15 mouse cellular contexts compared by ENCODE assay signal in the genomic region with DNA sequence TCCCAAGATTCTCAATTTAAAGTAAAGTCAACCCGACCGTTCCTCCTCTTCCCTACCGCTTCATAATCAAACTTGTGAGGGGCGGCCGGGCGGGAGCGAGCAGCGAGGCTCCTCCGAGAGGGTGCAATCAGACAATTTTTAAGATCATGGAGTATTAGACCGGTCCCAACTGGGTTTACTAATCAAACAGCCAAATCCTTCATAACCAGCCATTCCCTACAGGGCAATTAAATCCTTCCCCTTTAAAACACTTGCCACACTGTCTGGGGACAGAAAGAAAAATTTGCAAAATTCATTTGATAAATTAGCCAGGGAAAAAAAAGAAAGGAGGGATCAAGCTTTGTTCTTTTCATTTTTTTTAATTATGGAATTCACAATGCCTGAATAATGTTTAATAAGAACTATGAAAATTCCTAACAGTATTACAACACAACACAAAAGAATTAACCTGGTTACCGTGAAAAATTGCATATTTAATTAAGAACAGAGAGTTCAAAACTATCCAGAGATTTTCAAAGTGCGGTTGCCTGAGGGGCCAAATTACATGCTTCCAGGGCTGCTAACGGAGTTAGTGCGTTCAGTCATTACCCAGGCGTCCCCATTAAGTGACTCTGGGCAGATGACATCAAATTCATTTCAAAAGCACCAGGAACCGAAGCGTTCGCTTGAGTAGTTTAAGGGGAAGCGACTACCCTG. TPM values are rescaled to one million over a fixed set of nuclear protein-coding genes. Genes with fewer than 3 reads are reported as not detected.
DNase-seq lines count a peak whose midpoint lies in the region; ATAC-seq and TF ChIP-seq lines count a peak whose summit lies in the region.
"Had no signal": no experiment of that assay in that cellular context is flagged by ENCODE, and none has a peak within 500 bp of the region (broad histone marks: within the 10 kb centered on the region; RNA-seq: fewer than 3 reads in every experiment).

No protein-coding gene starts in this region.

- peaks cover 6% of the 10 kb centered on the region for H3K9me3 ChIP-seq in forebrain, embryonic 13.5 days (replicated peaks)
- 0 out of 2 replicates have a peak, but pooled peaks cover 4% of the 10 kb centered on the region for H3K9me3 ChIP-seq in hindbrain, postnatal 0 days (ENCODE audit: low read length)
- H3K9me3 ChIP-seq: lung, embryonic 15.5 days had no signal

- peak; percentile 57; the same call in 1 of the 2 replicates for ATAC-seq in forebrain, embryonic 13.5 days
- ATAC-seq in hindbrain, postnatal 0 days, result peak; percentile 67
- ATAC-seq: Patski had no signal

- 20% methylated on average over 19 of the region's 19 CpGs for WGBS in forebrain, embryonic 13.5 days
- WGBS in hindbrain, postnatal 0 days, result 28% methylated on average over 19 of the region's 19 CpGs

- peak overlapping the region; percentile 14; the same call in 1 of the 2 replicates for H3K27ac ChIP-seq in forebrain, embryonic 13.5 days
- H3K27ac ChIP-seq in hindbrain, postnatal 0 days, result no peak overlapping the region
- H3K27ac ChIP-seq: embryonic facial prominence, embryonic 13.5 days; heart, embryonic 13.5 days; kidney, embryonic 15.5 days; lung, embryonic 15.5 days had no signal

- peaks cover 21% of the 10 kb centered on the region for H3K4me1 ChIP-seq in forebrain, embryonic 13.5 days
- H3K4me1 ChIP-seq in hindbrain, postnatal 0 days (ENCODE audit: insufficient read depth, low read length), result peaks cover 4% of the 10 kb centered on the region; the same call in 1 of the 2 replicates

- H3K4me3 ChIP-seq in forebrain, embryonic 13.5 days, result no peak overlapping the region
- H3K4me3 ChIP-seq in hindbrain, postnatal 0 days (ENCODE audit: low read length), result no peak overlapping the region
- H3K4me3 ChIP-seq: embryonic facial prominence, embryonic 13.5 days; heart, embryonic 13.5 days; kidney, embryonic 15.5 days; lung, embryonic 15.5 days had no signal

- DNase-seq in embryo, embryonic 10.5 days (ENCODE audit: low spot score), result peak; percentile 16
- DNase-seq in embryo, embryonic 10 days (ENCODE audit: low spot score), result no peak
- peak; percentile 60 for DNase-seq in hindbrain, postnatal 0 days (ENCODE audit: low spot score)
- DNase-seq in retina, embryonic 14.5 days (ENCODE audit: low spot score), result peak; percentile 64
- no peak for DNase-seq in urinary bladder, postnatal 14 days (ENCODE audit: low spot score)
- no peak for DNase-seq in cerebellum, postnatal 10 days
- DNase-seq in left cerebral cortex, postnatal 14 days (ENCODE audit: low spot score in 2 of 2), result no peak
- DNase-seq: cerebellum, adult 2 months; gastrocnemius, postnatal 14 days had no signal

- no peak overlapping the region for H3K4me2 ChIP-seq in forebrain, embryonic 13.5 days
- 0 out of 2 replicates have a peak overlapping the region, but pooled peaks have one; percentile 13 for H3K4me2 ChIP-seq in hindbrain, postnatal 0 days (ENCODE audit: low read depth, low read length)
- H3K4me2 ChIP-seq: embryonic facial prominence, embryonic 13.5 days; heart, embryonic 13.5 days; kidney, embryonic 15.5 days; lung, embryonic 15.5 days had no signal

- no peaks in the 10 kb centered on the region; the same call in 1 of the 2 replicates for H3K27me3 ChIP-seq in forebrain, embryonic 13.5 days
- H3K27me3 ChIP-seq in hindbrain, postnatal 0 days (ENCODE audit: insufficient read depth, low read length), result no peaks in the 10 kb centered on the region
- H3K27me3 ChIP-seq: kidney, embryonic 15.5 days; Patski had no signal

- intact Hi-C loops in left cerebral cortex, postnatal 14 days (cut with DNase I), result no loop called here

- H3K9ac ChIP-seq in forebrain, embryonic 13.5 days, result no peak overlapping the region; the same call in 1 of the 2 replicates
- H3K9ac ChIP-seq in hindbrain, postnatal 0 days (replicated peaks; ENCODE audit: low read length), result no peak overlapping the region
- H3K9ac ChIP-seq: embryonic facial prominence, embryonic 13.5 days; heart, embryonic 13.5 days; kidney, embryonic 15.5 days; lung, embryonic 15.5 days had no signal

- H3K36me3 ChIP-seq in forebrain, embryonic 13.5 days (ENCODE audit: poor library complexity, severe bottlenecking), result peaks cover 19% of the 10 kb centered on the region
- H3K36me3 ChIP-seq in hindbrain, postnatal 0 days (ENCODE audit: insufficient read depth, low read length), result peaks cover 6% of the 10 kb centered on the region; the same call in 1 of the 2 replicates
- H3K36me3 ChIP-seq: lung, embryonic 15.5 days had no signal

- TF ChIP-seq CTCF in hindbrain, postnatal 0 days (IDR thresholded peaks at IDR 0.05; ENCODE audit: low read depth), result no peak

RNA-seq across cellular contexts. Expression of gene Cux2, which starts 17.3 kb away (rescaled TPM):
- 16.9 and 17.9 TPM in 2 replicates for polyA plus RNA-seq in forebrain, embryonic 13.5 days (2015; fragmentation: Nextera tagmentation; extraction: Ambion mirVana)
- 35.4 and 46.6 TPM in 2 replicates for total RNA-seq in hindbrain, postnatal 0 days (2014; rRNA removed)
- polyA plus RNA-seq in hindbrain, postnatal 0 days (2015; fragmentation: Nextera tagmentation; extraction: Ambion mirVana), result 15.2 and 16.6 TPM in 2 replicates
- 100 to 1,000 TPM; 204 to 256 TPM for total RNA-seq in left cerebral cortex, postnatal 14 days (2021)

Comparison
In these comparisons a context has a peak if more than half of its experiments do, and no peak if none do; other contexts are left out.
1. DNase-seq: peak in embryo, embryonic 10.5 days (single experiment), hindbrain, postnatal 0 days (single experiment) and retina, embryonic 14.5 days (single experiment); none in embryo, embryonic 10 days (single experiment), urinary bladder, postnatal 14 days (single experiment), cerebellum, postnatal 10 days (0 of 2) and left cerebral cortex, postnatal 14 days (0 of 2).